Mouse (Mus musculus) limb, embryonic 11.5 days (tissue): ENCODE measurements around the gene Cyp1a1. TPM values are rescaled to one million over a fixed set of nuclear protein-coding genes. Genes with fewer than 3 reads are reported as not detected.
A peak's percentile ranks its signal among the peaks of the same experiment; 100 is the strongest.

Source experiments
- ATAC-seq: fragments of 200-750 bp; cut with Nextera tagmentation; 2 replicates; pipeline ENCODE4 v1.8.0; 2017; ENCODE audit warnings: low read depth; ENCODE audit not compliant: insufficient number of reproducible peaks, low FRiP score, low TSS enrichment
- DNase-seq: peaks from one replicate; pipeline ENCODE4 v3.0.0-alpha.2; 2015; ENCODE audit warnings: low spot score
- H3K27ac ChIP-seq: fragments of 300-500 bp; sonication (generic); replicated peaks from 2 replicates; pipeline ENCODE4 v1.5.1; 2014; ENCODE audit warnings: low read depth, mild to moderate bottlenecking, low read length
- H3K27me3 ChIP-seq: fragments of 300-500 bp; sonication (generic); 2 replicates; pipeline ENCODE4 v1.6.1; 2014; ENCODE audit warnings: mild to moderate bottlenecking, low read length, mixed read lengths; ENCODE audit not compliant: control insufficient read depth, insufficient read depth
- H3K36me3 ChIP-seq: fragments of 300-500 bp; sonication (generic); 2 replicates; pipeline ENCODE4 v1.6.1; 2014; ENCODE audit warnings: mild to moderate bottlenecking, low read length, moderate library complexity, mixed read lengths; ENCODE audit not compliant: control insufficient read depth, insufficient read depth
- H3K4me1 ChIP-seq: fragments of 300-500 bp; sonication (generic); 2 replicates; pipeline ENCODE4 v1.6.1; 2014; ENCODE audit warnings: low read length, mixed read lengths; ENCODE audit not compliant: control insufficient read depth, insufficient read depth
- H3K4me2 ChIP-seq: fragments of 300-500 bp; sonication (generic); 2 replicates; pipeline ENCODE4 v1.6.1; 2014; ENCODE audit warnings: low read depth, mild to moderate bottlenecking, moderate library complexity; ENCODE audit not compliant: severe bottlenecking
- H3K4me3 ChIP-seq: fragments of 300-500 bp; sonication (generic); 2 replicates; pipeline ENCODE4 v1.5.1; 2014; ENCODE audit warnings: low read depth, low read length
- H3K9ac ChIP-seq: fragments of 300-500 bp; sonication (generic); 2 replicates; pipeline ENCODE4 v1.6.1; 2014; ENCODE audit warnings: mild to moderate bottlenecking, low read length
- H3K9me3 ChIP-seq: fragments of 300-500 bp; sonication (generic); 2 replicates; pipeline ENCODE4 v1.6.1; 2016; ENCODE audit warnings: low read length; ENCODE audit not compliant: control insufficient read depth
- WGBS: fragments of 180-500 bp; shearing (Covaris S2); extraction: QIAGEN DNeasy Blood & Tissue Kit; methylation state at CpG from one replicate; pipeline ENCODE4 v1.1.7; 2014; 5-methylcytosine and 5-hydroxymethylcytosine counted together
- polyA plus RNA-seq: library from polyadenylated mRNA; unstranded; fragments of >200 nt; fragmentation: Nextera tagmentation; extraction: Ambion mirVana; gene quantifications from 2 replicates; pipeline ENCODE4 v1.2.1, GENCODE M21; 2014

Gene Cyp1a1
- polyA plus RNA-seq, 1 experiment from 2014 or later: not detected

DNA sequence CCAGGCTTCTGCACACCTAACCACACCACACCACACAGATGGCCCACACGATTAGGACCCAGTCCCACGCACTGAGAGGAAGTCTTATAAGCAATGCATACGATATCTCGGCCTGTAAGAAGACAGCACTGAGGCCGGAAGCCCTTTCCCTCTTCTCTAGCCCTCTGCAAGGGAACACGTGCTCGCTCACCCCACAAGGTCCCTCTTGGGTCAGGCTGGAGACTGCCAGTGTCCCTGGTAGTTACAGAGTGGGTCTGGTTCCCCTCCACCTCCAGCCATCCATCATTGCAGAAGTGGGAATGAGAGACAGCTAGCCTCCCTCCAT lies 43.9 kb upstream of the Cyp1a1 start:
- H3K4me2 ChIP-seq: peak overlapping the region; percentile 95
- DNase-seq (no peak), ATAC-seq (no peak)
- WGBS: 58% methylated on average over 7 of the region's 7 CpGs
- H3K4me1 ChIP-seq: peaks cover 45% of the 10 kb centered on the region
- peak overlapping the region; percentile 97; the same call in 1 of the 2 replicates for H3K9ac ChIP-seq
- H3K27ac ChIP-seq: no peak overlapping the region
- H3K36me3 ChIP-seq: no peaks in the 10 kb centered on the region
- no peaks in the 10 kb centered on the region for H3K27me3 ChIP-seq
- H3K4me3 ChIP-seq: peak overlapping the region; percentile 97
- H3K9me3 ChIP-seq: no peaks in the 10 kb centered on the region

DNA sequence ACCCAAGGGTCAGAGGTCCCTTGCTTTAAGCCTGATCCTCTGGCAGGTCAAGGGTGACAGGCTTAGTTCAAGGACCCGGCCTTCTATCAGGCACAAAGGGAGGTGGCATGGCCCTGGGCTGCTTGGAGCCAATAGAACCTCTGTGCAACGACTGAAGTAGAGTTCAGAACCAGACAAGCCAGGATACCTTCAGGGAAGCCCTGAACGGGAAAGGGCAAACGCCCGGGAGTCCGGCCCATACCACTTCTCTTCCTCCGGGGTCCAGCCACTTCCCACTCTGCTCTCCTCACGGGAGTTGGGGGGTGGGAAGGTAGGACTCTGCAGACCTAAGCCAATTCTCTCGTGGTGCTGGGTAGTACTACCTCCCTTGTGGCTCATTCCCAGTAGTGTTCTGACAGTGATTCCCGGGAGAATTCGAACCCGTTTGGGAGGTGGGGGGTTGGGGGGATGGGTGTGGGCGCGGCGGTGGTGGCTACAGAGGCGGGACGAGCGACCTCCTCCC lies 43.2 kb upstream of the Cyp1a1 start:
- ATAC-seq (peak; percentile 20; the same call in 1 of the 2 replicates), DNase-seq (no peak)
- peak overlapping the region; percentile 97 for H3K4me3 ChIP-seq
- WGBS: under 1% methylated on average over 18 of the region's 18 CpGs
- H3K9me3 ChIP-seq: no peaks in the 10 kb centered on the region
- peak overlapping the region; percentile 81 for H3K27ac ChIP-seq
- H3K9ac ChIP-seq: peak overlapping the region; percentile 97
- H3K27me3 ChIP-seq: no peaks in the 10 kb centered on the region
- peak overlapping the region; percentile 95 for H3K4me2 ChIP-seq
- peaks cover 39% of the 10 kb centered on the region for H3K4me1 ChIP-seq
- H3K36me3 ChIP-seq: no peaks in the 10 kb centered on the region

DNA sequence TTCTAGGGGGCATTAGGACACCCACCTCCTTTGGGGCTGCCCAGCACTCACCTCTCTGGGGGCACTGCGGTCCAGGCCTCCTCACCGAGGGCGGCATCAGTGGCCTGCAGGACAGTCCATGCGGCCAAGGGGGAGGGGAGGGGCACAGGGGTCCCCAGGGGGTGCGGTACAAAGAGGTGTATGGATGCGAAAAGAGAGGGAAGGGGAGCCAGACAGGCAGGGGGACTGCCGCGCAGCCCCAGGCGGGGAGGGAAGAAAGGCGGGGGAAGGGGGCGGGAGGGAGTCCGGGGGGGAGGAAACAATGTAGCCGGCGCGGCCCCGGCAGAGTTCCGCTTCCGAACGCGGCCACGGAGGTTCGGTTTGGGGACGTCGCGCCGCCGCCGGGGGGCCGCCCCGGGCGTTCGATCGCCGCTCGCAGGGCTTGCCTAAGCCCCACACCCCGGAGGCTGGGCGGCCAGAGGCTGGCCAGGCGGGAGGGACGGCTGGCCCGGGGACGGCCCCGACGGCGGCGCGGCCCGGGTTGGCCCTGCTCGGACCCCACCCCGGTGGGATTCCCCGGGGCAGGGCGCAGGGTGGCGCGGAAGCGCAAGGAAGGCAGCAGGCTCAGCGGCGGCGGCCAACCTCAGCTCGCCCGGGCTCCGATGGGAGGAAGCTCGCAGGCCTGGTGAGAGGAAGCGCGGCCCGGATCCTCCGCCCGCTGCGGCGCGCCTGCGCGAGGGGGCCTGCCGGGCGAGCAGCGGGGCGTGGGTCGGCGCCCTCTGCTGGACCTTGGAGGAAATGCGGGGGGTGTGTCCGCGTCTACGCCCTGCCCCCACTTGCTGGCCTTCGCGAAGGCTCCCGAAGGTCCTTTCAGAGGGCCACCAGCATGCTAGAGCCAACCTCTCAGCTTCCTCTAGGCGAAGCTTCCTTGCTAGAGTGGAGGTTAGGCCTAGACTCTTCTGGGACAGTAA lies 42.5 kb upstream of the Cyp1a1 start:
- H3K9me3 ChIP-seq: no peaks in the 10 kb centered on the region
- no peaks in the 10 kb centered on the region for H3K27me3 ChIP-seq
- DNase-seq (peak; percentile 95), ATAC-seq (peak; percentile 82)
- H3K4me3 ChIP-seq: peak overlapping the region; percentile 97
- peak overlapping the region; percentile 95 for H3K4me2 ChIP-seq
- peaks cover 31% of the 10 kb centered on the region for H3K4me1 ChIP-seq
- H3K36me3 ChIP-seq: no peaks in the 10 kb centered on the region
- peak overlapping the region; percentile 97 for H3K9ac ChIP-seq
- 0% methylated on average over 56 of the region's 85 CpGs for WGBS
- peak overlapping the region; percentile 81 for H3K27ac ChIP-seq

DNA sequence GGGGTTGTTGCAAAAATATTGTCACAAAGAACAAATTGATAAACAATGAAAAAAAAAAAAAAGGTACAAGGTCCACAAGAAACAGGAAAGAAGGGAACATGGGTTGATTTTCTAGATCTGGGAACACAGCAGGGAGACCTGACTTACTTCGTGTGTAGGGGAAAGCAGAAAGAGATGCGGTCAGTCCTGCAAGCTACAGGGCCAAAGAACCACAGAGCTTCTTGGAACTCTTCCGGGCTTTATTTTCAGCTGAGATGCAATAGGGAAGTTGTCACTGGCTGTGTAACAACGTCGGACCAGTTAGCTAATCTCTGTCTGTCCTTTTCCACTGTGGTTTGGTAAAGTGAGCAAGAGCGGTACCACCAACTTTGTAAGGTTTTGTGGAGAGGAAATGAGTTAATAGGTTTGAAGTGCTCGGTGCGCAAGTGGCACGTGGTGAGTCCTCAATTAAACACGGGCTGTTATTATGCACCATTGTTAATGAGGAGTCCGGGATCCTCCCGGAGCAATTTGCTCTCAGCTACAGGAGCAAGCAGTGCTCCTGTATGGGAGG lies 41.1 kb upstream of the Cyp1a1 start:
- H3K9me3 ChIP-seq: no peaks in the 10 kb centered on the region
- no peak overlapping the region for H3K9ac ChIP-seq
- ATAC-seq (no peak), DNase-seq (no peak)
- H3K27me3 ChIP-seq: no peaks in the 10 kb centered on the region
- no peak overlapping the region for H3K4me2 ChIP-seq
- no peaks in the 10 kb centered on the region for H3K36me3 ChIP-seq
- H3K4me1 ChIP-seq: peaks cover 26% of the 10 kb centered on the region
- no peak overlapping the region for H3K27ac ChIP-seq
- 65% methylated on average over 12 of the region's 12 CpGs for WGBS
- H3K4me3 ChIP-seq: no peak overlapping the region

DNA sequence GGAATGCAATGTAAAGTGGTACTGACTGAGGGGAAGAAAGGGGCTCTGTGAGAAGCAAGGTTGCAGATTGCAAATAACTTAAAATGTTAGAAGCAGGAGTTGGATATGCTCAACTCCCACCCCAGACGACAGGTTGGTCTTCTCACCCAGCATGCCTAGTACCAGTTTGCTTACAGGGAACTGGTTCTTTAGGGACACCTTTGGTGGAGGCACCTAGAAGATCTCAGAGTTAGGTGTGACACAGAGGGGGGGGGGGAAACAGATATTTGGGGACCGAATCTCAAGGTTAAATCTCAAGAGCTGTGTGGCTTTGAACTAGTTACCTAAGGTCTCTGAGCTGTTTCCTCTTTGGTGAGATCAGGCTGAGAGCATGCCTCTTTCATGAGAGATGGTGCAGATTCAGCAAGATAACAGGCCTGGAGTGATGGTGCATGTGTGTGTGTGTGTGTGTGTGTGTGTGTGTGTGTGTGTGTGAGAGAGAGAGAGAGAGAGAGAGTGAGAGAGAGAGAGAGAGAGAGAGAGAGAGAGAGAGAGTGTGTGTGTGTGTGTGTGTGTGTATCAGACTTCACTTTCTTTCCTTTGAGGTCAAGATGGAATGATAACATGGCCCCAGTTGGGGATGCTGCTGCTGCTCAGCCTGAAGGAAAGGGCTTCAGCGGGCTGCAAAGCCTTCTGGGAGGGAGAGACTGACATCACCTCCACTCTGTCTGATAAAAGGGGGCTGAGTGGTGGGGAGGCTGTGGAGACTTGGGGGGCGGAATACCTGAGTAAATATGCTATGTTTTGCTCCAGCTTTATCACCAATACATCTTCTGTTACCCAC lies 40.2 kb upstream of the Cyp1a1 start:
- DNase-seq (no peak), ATAC-seq (no peak)
- 77% methylated on average over 4 of the region's 4 CpGs for WGBS
- Histone ChIP-seq H3K4me2 (no peak overlapping the region), H3K4me1 (peaks cover 22% of the 10 kb centered on the region), H3K27me3 (no peaks in the 10 kb centered on the region), H3K27ac (no peak overlapping the region), H3K9me3 (no peaks in the 10 kb centered on the region), H3K36me3 (no peaks in the 10 kb centered on the region), H3K9ac (no peak overlapping the region), H3K4me3 (no peak overlapping the region)

DNA sequence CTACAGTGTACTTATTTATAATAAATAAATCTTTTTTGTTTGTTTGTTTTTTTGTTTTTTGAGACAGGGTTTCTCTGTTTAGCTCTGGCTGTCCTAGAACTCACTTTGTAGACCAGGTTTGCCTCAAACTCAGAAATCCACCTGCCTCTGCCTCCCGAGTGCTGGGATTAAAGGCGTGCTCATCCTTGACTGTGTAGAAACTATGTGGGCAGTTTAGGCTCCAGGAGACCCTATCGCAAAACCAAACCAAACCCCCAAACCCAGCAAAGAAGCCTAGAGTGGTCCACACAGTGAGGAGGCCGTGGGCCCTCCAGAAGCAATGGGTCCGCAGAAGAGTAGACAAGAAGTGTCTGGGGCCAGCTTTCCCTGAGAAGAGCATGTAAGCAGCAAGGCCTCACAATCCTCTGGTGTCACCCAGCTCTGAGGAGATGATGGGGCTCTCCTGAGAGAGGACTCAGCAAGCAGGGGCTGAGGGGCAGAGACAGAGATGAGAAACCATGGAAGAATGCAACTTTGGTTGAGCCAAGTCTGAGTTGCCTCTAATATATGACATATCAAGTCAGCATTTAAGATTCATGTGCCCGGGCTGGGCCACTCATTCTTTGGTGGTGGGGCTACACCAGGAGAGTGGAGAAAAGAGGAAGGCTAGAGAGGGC lies 37.5 kb upstream of the Cyp1a1 start:
- Histone ChIP-seq H3K9ac (no peak overlapping the region; the same call in 1 of the 2 replicates), H3K27me3 (peaks cover 3% of the 10 kb centered on the region; the same call in 1 of the 2 replicates), H3K4me2 (no peak overlapping the region), H3K9me3 (no peaks in the 10 kb centered on the region), H3K4me1 (peaks cover 9% of the 10 kb centered on the region; the same call in 1 of the 2 replicates), H3K27ac (no peak overlapping the region), H3K36me3 (no peaks in the 10 kb centered on the region), H3K4me3 (no peak overlapping the region)
- WGBS: 88% methylated on average over 6 of the region's 6 CpGs
- no peak for ATAC-seq
- no peak for DNase-seq

DNA sequence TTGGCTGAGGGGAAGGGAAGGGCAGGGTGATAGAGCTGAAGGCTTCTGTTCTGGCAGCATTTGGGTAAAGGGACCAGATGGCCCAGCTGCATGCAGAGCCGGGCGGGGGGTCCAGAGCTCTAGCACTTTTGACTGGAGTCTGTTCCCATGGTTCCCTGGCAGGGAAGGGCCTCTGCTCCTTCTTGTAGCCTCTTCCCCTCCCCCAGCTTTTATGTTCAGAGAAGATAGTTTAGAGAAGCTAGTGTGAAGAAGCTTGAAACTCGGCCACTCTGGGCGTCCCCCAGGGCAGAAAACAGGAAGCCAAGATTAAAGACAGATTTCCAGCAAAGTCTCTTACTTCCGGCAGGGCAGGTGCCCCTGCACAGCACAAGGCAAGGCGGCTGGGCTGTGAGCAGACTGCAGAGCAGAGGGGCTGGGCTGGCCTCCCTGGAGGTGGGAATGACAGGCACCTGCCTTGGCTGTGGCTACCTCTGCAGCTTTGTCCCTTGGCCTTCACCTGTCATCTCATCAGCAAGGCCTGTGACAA lies 36.9 kb upstream of the Cyp1a1 start:
- DNase-seq (no peak), ATAC-seq (peak; percentile 55; the same call in 1 of the 2 replicates)
- Histone ChIP-seq H3K4me1 (peaks cover 9% of the 10 kb centered on the region; the same call in 1 of the 2 replicates), H3K27ac (no peak overlapping the region), H3K4me3 (no peak overlapping the region), H3K4me2 (no peak overlapping the region), H3K9ac (no peak overlapping the region), H3K36me3 (no peaks in the 10 kb centered on the region), H3K27me3 (peaks cover 3% of the 10 kb centered on the region; the same call in 1 of the 2 replicates), H3K9me3 (no peaks in the 10 kb centered on the region)
- WGBS: 5% methylated on average over 6 of the region's 6 CpGs
